Mouse (Mus musculus): ENCODE data around the gene Ddr2. TPM values are rescaled to one million over a fixed set of nuclear protein-coding genes. Genes with fewer than 3 reads are reported as not detected.

Gene Ddr2
- total and polyA plus RNA-seq, 3 experiments, result 0.04 TPM; not detected in 2

DNA sequence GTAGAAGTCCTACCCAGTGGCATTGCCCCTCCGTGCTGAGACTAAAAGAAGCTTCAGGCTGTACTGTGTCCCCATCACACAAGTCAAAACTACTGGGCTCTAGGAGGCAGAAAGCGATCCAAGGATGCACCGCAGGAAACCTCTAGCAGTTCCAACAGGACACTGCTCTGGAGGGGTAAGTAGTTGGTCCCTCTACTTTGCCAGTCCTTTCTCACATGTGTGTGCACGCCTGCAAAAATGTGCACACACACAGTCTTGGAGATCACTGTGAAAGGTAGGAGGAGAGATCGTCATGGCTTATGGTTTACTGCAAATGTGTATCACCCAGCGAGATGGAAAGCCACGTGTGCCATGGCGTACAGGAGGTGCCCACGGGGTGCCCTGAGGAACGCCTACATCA lies 157.9 kb downstream of the Ddr2 start:
- Histone ChIP-seq H3K27me3 (ENCODE audit: control insufficient read depth in 1 of 2, insufficient read depth in 2 of 2, low read length in 2 of 2) (no peaks in the 10 kb centered on the region), H3K9ac (ENCODE audit: control insufficient read depth, low read depth, low read length, poor library complexity, severe bottlenecking) (no peak overlapping the region), H3K27ac (ENCODE audit: control insufficient read depth, low read depth, low read length) (no peak overlapping the region), H3K36me3 (ENCODE audit: control insufficient read depth in 1 of 2, insufficient read depth in 2 of 2, low read length in 2 of 2) (no peaks in the 10 kb centered on the region), H3K79me2 (ENCODE audit: control insufficient read depth, insufficient read depth, low read length, poor library complexity) (no peaks in the 10 kb centered on the region), H3K4me1 (ENCODE audit: control insufficient read depth in 1 of 2, insufficient read depth in 2 of 2, low read length in 2 of 2) (no peaks in the 10 kb centered on the region), H3K4me3 (ENCODE audit: control insufficient read depth in 1 of 2, insufficient read depth in 1 of 2, low read depth in 2 of 2, low read length in 2 of 2) (no peak overlapping the region), H3K9me3 (replicated peaks; ENCODE audit: insufficient read depth, low read length) (no peaks in the 10 kb centered on the region)
- no peak for DNase-seq (ENCODE audit: low read depth, low spot score)
- no peak for TF ChIP-seq MAX (IDR thresholded peaks at IDR 0.05; ENCODE audit: low read length)
- no peak for TF ChIP-seq ELF1 (IDR thresholded peaks at IDR 0.05; ENCODE audit: low read depth, low read length)
- TF ChIP-seq TCF12 (IDR thresholded peaks at IDR 0.05; ENCODE audit: low read depth, low read length), result no peak
- TF ChIP-seq MAFK (IDR thresholded peaks at IDR 0.05; ENCODE audit: borderline replicate concordance, low read depth, low read length), result no peak
- TF ChIP-seq MXI1 (IDR thresholded peaks at IDR 0.05; ENCODE audit: low read depth, low read length), result no peak
- no peak for TF ChIP-seq NRF1 (IDR thresholded peaks at IDR 0.05; ENCODE audit: insufficient read depth, low read depth, low read length, poor library complexity, severe bottlenecking)
- TF ChIP-seq ETS1 (IDR thresholded peaks at IDR 0.05; ENCODE audit: low read depth, low read length), result no peak
- no peak for TF ChIP-seq BHLHE40 (IDR thresholded peaks at IDR 0.05; ENCODE audit: borderline replicate concordance, low read depth, low read length)
- TF ChIP-seq USF2 (IDR thresholded peaks at IDR 0.05; ENCODE audit: borderline replicate concordance in 1 of 2, insufficient read depth in 1 of 2, low read depth in 1 of 2, low read length in 2 of 2), result no peak
- TF ChIP-seq MAZ (IDR thresholded peaks at IDR 0.05; ENCODE audit: low read depth, low read length), result no peak
- no peak for TF ChIP-seq MYB (IDR thresholded peaks at IDR 0.05; ENCODE audit: low read depth, low read length)
- no peak for TF ChIP-seq TBP (IDR thresholded peaks at IDR 0.05; ENCODE audit: low read depth, low read length)
- TF ChIP-seq KAT2A (conservative IDR thresholded peaks at IDR 0.05; ENCODE audit: low read depth, low read length), result no peak
- no peak for TF ChIP-seq TAL1 (IDR thresholded peaks at IDR 0.05; ENCODE audit: low read length)
- TF ChIP-seq POLR2AphosphoS5 (IDR thresholded peaks at IDR 0.05; ENCODE audit: borderline replicate concordance, low read depth, low read length), result no peak
- no peak for TF ChIP-seq RCOR1 (IDR thresholded peaks at IDR 0.05; ENCODE audit: low read depth, low read length)
- no peak for TF ChIP-seq GATA1 (IDR thresholded peaks at IDR 0.05; ENCODE audit: low read depth, low read length)

DNA sequence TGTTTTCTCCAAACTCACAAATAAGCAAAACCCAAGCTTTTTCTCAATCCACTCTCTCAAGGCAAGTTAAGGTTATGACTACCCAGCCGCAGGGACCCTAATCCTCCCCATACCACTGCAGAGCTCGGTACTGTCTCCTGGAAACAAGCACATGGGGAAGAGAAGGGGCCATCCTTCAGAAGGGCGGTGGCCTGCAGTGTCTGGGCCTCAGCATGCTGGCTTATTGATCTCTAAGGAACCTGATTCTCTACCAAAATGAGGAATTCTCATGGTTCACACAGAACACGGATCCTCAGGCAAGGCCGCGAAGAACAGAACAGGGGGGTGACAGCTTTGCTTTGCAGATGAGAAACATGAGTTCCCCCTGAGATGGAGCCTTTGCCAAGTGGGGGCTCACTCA lies 159.0 kb downstream of the Ddr2 start:
- no peak for DNase-seq (ENCODE audit: low read depth, low spot score)
- no peaks in the 10 kb centered on the region for H3K36me3 ChIP-seq (ENCODE audit: control insufficient read depth in 1 of 2, insufficient read depth in 2 of 2, low read length in 2 of 2)

More for the DNA sequence above, 159.0 kb downstream of the Ddr2 start:
- no peak overlapping the region for H3K9ac ChIP-seq (ENCODE audit: control insufficient read depth, low read depth, low read length, poor library complexity, severe bottlenecking)
- no peaks in the 10 kb centered on the region for H3K79me2 ChIP-seq (ENCODE audit: control insufficient read depth, insufficient read depth, low read length, poor library complexity)
- no peak overlapping the region for H3K27ac ChIP-seq (ENCODE audit: control insufficient read depth, low read depth, low read length)
- H3K4me1 ChIP-seq (ENCODE audit: control insufficient read depth in 1 of 2, insufficient read depth in 2 of 2, low read length in 2 of 2), result no peaks in the 10 kb centered on the region
- H3K9me3 ChIP-seq (replicated peaks; ENCODE audit: insufficient read depth, low read length), result no peaks in the 10 kb centered on the region
- H3K27me3 ChIP-seq (ENCODE audit: control insufficient read depth in 1 of 2, insufficient read depth in 2 of 2, low read length in 2 of 2), result no peaks in the 10 kb centered on the region
- no peak for TF ChIP-seq EP300 (IDR thresholded peaks at IDR 0.05; ENCODE audit: low read depth in 1 of 2, low read length in 2 of 2)
- no peak for TF ChIP-seq CHD1 (IDR thresholded peaks at IDR 0.05; ENCODE audit: low read depth, low read length)
- TF ChIP-seq POLR2A (IDR thresholded peaks at IDR 0.05; ENCODE audit: control insufficient read depth in 1 of 2, insufficient read depth in 1 of 2, low read depth in 1 of 2, low read length in 2 of 2, poor library complexity in 1 of 2), result no peak
- TF ChIP-seq CHD2 (IDR thresholded peaks at IDR 0.05; ENCODE audit: low read length), result no peak
- TF ChIP-seq MYC (IDR thresholded peaks at IDR 0.05; ENCODE audit: low read depth, low read length), result no peak
- no peak overlapping the region for H3K4me3 ChIP-seq (ENCODE audit: control insufficient read depth in 1 of 2, insufficient read depth in 1 of 2, low read depth in 2 of 2, low read length in 2 of 2)

All from MEL (cell line).